Comparison of ENCODE assay signal across 12 mouse cellular contexts in genomic region chr2:168978031-168978430, GRCm38 (mm10). TPM values are rescaled to one million over a fixed set of nuclear protein-coding genes. Genes with fewer than 3 reads are reported as not detected.
DNase-seq lines count a peak whose midpoint lies in the region; ATAC-seq and TF ChIP-seq lines count a peak whose summit lies in the region.
"Had no signal": no experiment of that assay in that cellular context is flagged by ENCODE, and none has a peak within 500 bp of the region (broad histone marks: within the 10 kb centered on the region; RNA-seq: fewer than 3 reads in every experiment).

No protein-coding gene starts in this region.

- H3K4me2 ChIP-seq in heart, postnatal 0 days (ENCODE audit: low read depth, low read length), result no peak overlapping the region
- no peak overlapping the region for H3K4me2 ChIP-seq in hindbrain, postnatal 0 days (ENCODE audit: low read depth, low read length)
- H3K4me2 ChIP-seq: embryonic facial prominence, embryonic 15.5 days; lung, embryonic 15.5 days had no signal

- H3K36me3 ChIP-seq in heart, postnatal 0 days (replicated peaks; ENCODE audit: control insufficient read depth, insufficient read depth, low read length), result no peaks in the 10 kb centered on the region
- peaks cover 7% of the 10 kb centered on the region for H3K36me3 ChIP-seq in E14TG2a.4 (ENCODE audit: insufficient read depth, low read length)
- no peaks in the 10 kb centered on the region for H3K36me3 ChIP-seq in hindbrain, postnatal 0 days (ENCODE audit: insufficient read depth, low read length)
- H3K36me3 ChIP-seq: embryonic facial prominence, embryonic 15.5 days; G1E; lung, embryonic 15.5 days had no signal

- H3K4me1 ChIP-seq in heart, postnatal 0 days (ENCODE audit: control insufficient read depth, insufficient read depth), result no peaks in the 10 kb centered on the region
- peaks cover 60% of the 10 kb centered on the region for H3K4me1 ChIP-seq in E14TG2a.4 (replicated peaks; ENCODE audit: low read depth, low read length)
- H3K4me1 ChIP-seq in hindbrain, postnatal 0 days (ENCODE audit: insufficient read depth, low read length), result no peaks in the 10 kb centered on the region
- H3K4me1 ChIP-seq: embryonic facial prominence, embryonic 15.5 days; lung, embryonic 15.5 days had no signal

- intact Hi-C loops in left cerebral cortex, postnatal 36 days (cut with DNase I), result no loop called here

- no peak overlapping the region for H3K27ac ChIP-seq in heart, postnatal 0 days (ENCODE audit: low read depth)
- H3K27ac ChIP-seq in hindbrain, postnatal 0 days, result no peak overlapping the region
- H3K27ac ChIP-seq: embryonic facial prominence, embryonic 15.5 days; lung, embryonic 15.5 days had no signal

- no peak for DNase-seq in heart, postnatal 0 days (ENCODE audit: low spot score)
- no peak for DNase-seq in heart, postnatal 4 days
- DNase-seq in adrenal gland, adult 8-10 months, result peak; percentile 54
- peak; percentile 69 for DNase-seq in hindbrain, postnatal 0 days (ENCODE audit: low spot score)
- no peak for DNase-seq in left cerebral cortex, postnatal 36 days (ENCODE audit: low spot score in 2 of 2)
- no peak for DNase-seq in ovary, postnatal 10 days (ENCODE audit: low spot score)
- DNase-seq in cerebellum, adult 11-12 months, result no peak
- DNase-seq: layer of hippocampus, adult 9-11 months had no signal

- no peak for TF ChIP-seq CTCF in heart, postnatal 0 days (IDR thresholded peaks at IDR 0.05; ENCODE audit: low read depth)
- TF ChIP-seq CTCF in E14TG2a.4 (conservative IDR thresholded peaks at IDR 0.05; ENCODE audit: low read length), result no peak
- TF ChIP-seq CTCF in hindbrain, postnatal 0 days (IDR thresholded peaks at IDR 0.05; ENCODE audit: low read depth), result no peak

- H3K9me3 ChIP-seq in heart, postnatal 0 days (replicated peaks; ENCODE audit: control insufficient read depth, low read length), result 0 out of 2 replicates have a peak, but pooled peaks cover 4% of the 10 kb centered on the region
- no peaks in the 10 kb centered on the region for H3K9me3 ChIP-seq in E14TG2a.4 (ENCODE audit: low read length)
- H3K9me3 ChIP-seq in hindbrain, postnatal 0 days (ENCODE audit: low read length), result 0 out of 2 replicates have a peak, but pooled peaks cover 3% of the 10 kb centered on the region
- H3K9me3 ChIP-seq: embryonic facial prominence, embryonic 15.5 days; lung, embryonic 15.5 days had no signal

- H3K4me3 ChIP-seq in heart, postnatal 0 days (ENCODE audit: low read depth, low read length), result no peak overlapping the region
- H3K4me3 ChIP-seq in E14TG2a.4 (replicated peaks; ENCODE audit: low read length), result peak overlapping the region; percentile 75
- H3K4me3 ChIP-seq in hindbrain, postnatal 0 days (ENCODE audit: low read length), result no peak overlapping the region
- H3K4me3 ChIP-seq: embryonic facial prominence, embryonic 15.5 days; lung, embryonic 15.5 days had no signal

- ATAC-seq in heart, postnatal 0 days (ENCODE audit: insufficient read depth, low read depth), result peak; percentile 43; the same call in 1 of the 2 replicates
- peak; percentile 72; the same call in 1 of the 2 replicates for ATAC-seq in hindbrain, postnatal 0 days

- H3K27me3 ChIP-seq in heart, postnatal 0 days (ENCODE audit: control insufficient read depth, insufficient read depth, low read length), result no peaks in the 10 kb centered on the region
- H3K27me3 ChIP-seq in E14TG2a.4 (ENCODE audit: insufficient read depth, low read length), result no peaks in the 10 kb centered on the region
- no peaks in the 10 kb centered on the region for H3K27me3 ChIP-seq in hindbrain, postnatal 0 days (ENCODE audit: insufficient read depth, low read length)
- H3K27me3 ChIP-seq: embryonic facial prominence, embryonic 15.5 days; lung, embryonic 15.5 days had no signal

- TF ChIP-seq EP300 in heart, postnatal 0 days (IDR thresholded peaks at IDR 0.05; ENCODE audit: low read depth), result no peak

- 32% methylated on average over 9 of the region's 9 CpGs for WGBS in heart, postnatal 0 days
- WGBS in hindbrain, postnatal 0 days, result 54% methylated on average over 9 of the region's 9 CpGs

- no peak overlapping the region for H3K9ac ChIP-seq in heart, postnatal 0 days (replicated peaks; ENCODE audit: low read depth, low read length)
- H3K9ac ChIP-seq in hindbrain, postnatal 0 days (replicated peaks; ENCODE audit: low read length), result no peak overlapping the region
- H3K9ac ChIP-seq: embryonic facial prominence, embryonic 15.5 days; lung, embryonic 15.5 days had no signal

RNA-seq across cellular contexts. Expression of gene Zfp64, which starts 22.6 kb away (rescaled TPM):
- 15.4 and 19.9 TPM in 2 replicates for total RNA-seq in heart, postnatal 0 days (2014; rRNA removed; ENCODE audit: low replicate concordance)
- polyA plus RNA-seq in heart, postnatal 0 days (2015; fragmentation: Nextera tagmentation; extraction: Ambion mirVana), result 10.0 and 10.9 TPM in 2 replicates
- total RNA-seq in heart, postnatal 4 days (2021), result 10 to 100 TPM; 12.2 to 13.3 TPM
- total RNA-seq in adrenal gland, adult 8-10 months (2022), result 10 to 100 TPM; 15.5 to 23.2 (median 19.7) TPM
- 32.1 and 44.3 TPM in 2 replicates for total RNA-seq in hindbrain, postnatal 0 days (2014; rRNA removed)
- polyA plus RNA-seq in hindbrain, postnatal 0 days (2015; fragmentation: Nextera tagmentation; extraction: Ambion mirVana), result 24.9 and 27.5 TPM in 2 replicates
- 10 to 100 TPM; 15.9 to 17.9 TPM for total RNA-seq in left cerebral cortex, postnatal 36 days (2021)

Comparison
In these comparisons a context has a peak if more than half of its experiments do, and no peak if none do; other contexts are left out.
1. DNase-seq: peak in adrenal gland, adult 8-10 months (single experiment) and hindbrain, postnatal 0 days (single experiment); none in heart, postnatal 0 days (single experiment), heart, postnatal 4 days (single experiment), left cerebral cortex, postnatal 36 days (0 of 2), ovary, postnatal 10 days (single experiment) and cerebellum, adult 11-12 months (single experiment).